ENCODE assay signal across 11 mouse cellular contexts in genomic region chr5:30849891-30850555, GRCm38 (mm10). TPM values are rescaled to one million over a fixed set of nuclear protein-coding genes. Genes with fewer than 3 reads are reported as not detected.
DNase-seq lines count a peak whose midpoint lies in the region; ATAC-seq lines count a peak whose summit lies in the region.
"Had no signal": no experiment of that assay in that cellular context is flagged by ENCODE, and none has a peak within 500 bp of the region (broad histone marks: within the 10 kb centered on the region; RNA-seq: fewer than 3 reads in every experiment).

No protein-coding gene starts in this region.

- H3K9me3 ChIP-seq in kidney, embryonic 15.5 days (replicated peaks): no peaks in the 10 kb centered on the region
- H3K9me3 ChIP-seq in forebrain, embryonic 13.5 days (replicated peaks): no peaks in the 10 kb centered on the region
- H3K9me3 ChIP-seq: limb, embryonic 13.5 days had no signal

- H3K4me3 ChIP-seq in kidney, embryonic 15.5 days (replicated peaks): no peak overlapping the region
- H3K4me3 ChIP-seq in forebrain, embryonic 13.5 days: no peak overlapping the region
- H3K4me3 ChIP-seq: limb, embryonic 13.5 days had no signal

- H3K4me2 ChIP-seq in kidney, embryonic 15.5 days: no peak overlapping the region; the same call in 1 of the 2 replicates
- no peak overlapping the region for H3K4me2 ChIP-seq in forebrain, embryonic 13.5 days
- H3K4me2 ChIP-seq: limb, embryonic 13.5 days had no signal

- no peak overlapping the region for H3K9ac ChIP-seq in kidney, embryonic 15.5 days
- H3K9ac ChIP-seq in forebrain, embryonic 13.5 days: no peak overlapping the region
- H3K9ac ChIP-seq: limb, embryonic 13.5 days had no signal

- H3K27me3 ChIP-seq in kidney, embryonic 15.5 days: no peaks in the 10 kb centered on the region
- H3K27me3 ChIP-seq in forebrain, embryonic 13.5 days: no peaks in the 10 kb centered on the region
- H3K27me3 ChIP-seq: limb, embryonic 13.5 days had no signal

- H3K4me1 ChIP-seq in kidney, embryonic 15.5 days: peaks cover 30% of the 10 kb centered on the region
- peaks cover 13% of the 10 kb centered on the region; the same call in 1 of the 2 replicates for H3K4me1 ChIP-seq in forebrain, embryonic 13.5 days

- peak; percentile 70 for DNase-seq in NIH3T3 (ENCODE audit: low read depth)
- peak; percentile 38 for DNase-seq in brain, adult 2 months (ENCODE audit: low read depth, low spot score)
- peak; percentile 82 for DNase-seq in lung, postnatal 25 days (ENCODE audit: low spot score)
- DNase-seq in yolk sac, embryonic 10.5 days (ENCODE audit: low spot score): no peak
- DNase-seq in thymus, postnatal 4 days: no peak
- DNase-seq: gastrocnemius, postnatal 25 days; right cerebral cortex, adult 18-20 months had no signal

- peak overlapping the region; percentile 78 for H3K27ac ChIP-seq in kidney, embryonic 15.5 days
- no peak overlapping the region for H3K27ac ChIP-seq in forebrain, embryonic 13.5 days
- H3K27ac ChIP-seq: limb, embryonic 13.5 days had no signal

- 39% methylated on average over 6 of the region's 6 CpGs for WGBS in kidney, embryonic 15.5 days
- 74% methylated on average over 6 of the region's 6 CpGs for WGBS in forebrain, embryonic 13.5 days

- peak; percentile 90 for ATAC-seq in kidney, embryonic 15.5 days (replicated peaks; ENCODE audit: low FRiP score)
- ATAC-seq in forebrain, embryonic 13.5 days: no peak
- ATAC-seq: hindbrain, embryonic 16.5 days had no signal

- H3K36me3 ChIP-seq in kidney, embryonic 15.5 days: no peaks in the 10 kb centered on the region
- H3K36me3 ChIP-seq in forebrain, embryonic 13.5 days (ENCODE audit: poor library complexity, severe bottlenecking): no peaks in the 10 kb centered on the region
- H3K36me3 ChIP-seq: limb, embryonic 13.5 days had no signal

RNA-seq across cellular contexts. Expression of gene Tmem214, which starts 17.8 kb away (rescaled TPM):
- polyA plus RNA-seq in kidney, embryonic 15.5 days (2015; fragmentation: Nextera tagmentation; extraction: Ambion mirVana): 82.4 and 93.2 TPM in 2 replicates
- polyA plus RNA-seq in forebrain, embryonic 13.5 days (2015; fragmentation: Nextera tagmentation; extraction: Ambion mirVana): 44.0 and 46.8 TPM in 2 replicates

RNA-seq across cellular contexts. Expression of gene Mapre3, which starts 35.6 kb away (rescaled TPM):
- 22.4 and 23.6 TPM in 2 replicates for polyA plus RNA-seq in kidney, embryonic 15.5 days (2015; fragmentation: Nextera tagmentation; extraction: Ambion mirVana)
- polyA plus RNA-seq in forebrain, embryonic 13.5 days (2015; fragmentation: Nextera tagmentation; extraction: Ambion mirVana): 64.1 and 72.9 TPM in 2 replicates

RNA-seq across cellular contexts. Expression of gene Agbl5, which starts 38.5 kb away (rescaled TPM):
- 20.6 and 25.9 TPM in 2 replicates for polyA plus RNA-seq in kidney, embryonic 15.5 days (2015; fragmentation: Nextera tagmentation; extraction: Ambion mirVana)
- 22.7 and 25.3 TPM in 2 replicates for polyA plus RNA-seq in forebrain, embryonic 13.5 days (2015; fragmentation: Nextera tagmentation; extraction: Ambion mirVana)

RNA-seq across cellular contexts. Expression of gene Ost4, which starts 57.6 kb away (rescaled TPM):
- polyA plus RNA-seq in kidney, embryonic 15.5 days (2015; fragmentation: Nextera tagmentation; extraction: Ambion mirVana): 491 and 504 TPM in 2 replicates
- 325 and 333 TPM in 2 replicates for polyA plus RNA-seq in forebrain, embryonic 13.5 days (2015; fragmentation: Nextera tagmentation; extraction: Ambion mirVana)

Comparison
In these comparisons a context has a peak if more than half of its experiments do, and no peak if none do; other contexts are left out.
1. DNase-seq: peak in NIH3T3 (single experiment), brain, adult 2 months (single experiment) and lung, postnatal 25 days (single experiment); none in yolk sac, embryonic 10.5 days (single experiment) and thymus, postnatal 4 days (single experiment).